Mouse (Mus musculus) small intestine, adult 2 months (tissue): ENCODE measurements at regions not wholly inside any gene's neighbourhood (a gene's known extent, or its start where the extent isn't known, plus 50 kb on each side); places are given as distances from the start of the nearest gene placed in this dataset.

Experiments
- H3K27ac ChIP-seq: fragments of 200-500 bp; 2 replicates; pipeline ENCODE4 v1.5.1; 2012; ENCODE audit warnings: low read depth, low read length, control low read depth, inconsistent platforms; ENCODE audit not compliant: insufficient read depth
- H3K27me3 ChIP-seq: fragments of 200-500 bp; 2 replicates; pipeline ENCODE4 v1.6.1; 2012; ENCODE audit warnings: mild to moderate bottlenecking, moderate library complexity, low read length, inconsistent platforms; ENCODE audit not compliant: control insufficient read depth, insufficient read depth
- H3K36me3 ChIP-seq: fragments of 200-500 bp; 2 replicates; pipeline ENCODE4 v1.6.1; 2012; ENCODE audit warnings: mild to moderate bottlenecking, low read length, control low read depth, inconsistent platforms; ENCODE audit not compliant: control insufficient read depth, insufficient read depth
- H3K4me1 ChIP-seq: fragments of 200-500 bp; 2 replicates; pipeline ENCODE4 v1.6.1; 2012; ENCODE audit warnings: low read length, inconsistent platforms, mixed read lengths; ENCODE audit not compliant: control insufficient read depth, insufficient read depth, insufficient read length
- H3K4me3 ChIP-seq: fragments of 200-500 bp; 2 replicates; pipeline ENCODE4 v1.5.1; 2012; ENCODE audit warnings: low read depth, mild to moderate bottlenecking, control low read depth, inconsistent platforms, low read length, moderate library complexity
- CTCF ChIP-seq: fragments of 200-500 bp; IDR thresholded peaks from 2 replicates; pipeline ENCODE4 v1.5.1; 2012; ENCODE audit warnings: low read depth, mild to moderate bottlenecking, control low read depth, inconsistent platforms, low read length, moderate library complexity, mixed read lengths; ENCODE audit not compliant: insufficient replicate concordance, insufficient read length; ENCODE audit errors: extremely low read depth
- POLR2A ChIP-seq: fragments of 200-500 bp; IDR thresholded peaks from 2 replicates; pipeline ENCODE4 v1.6.1; 2012; ENCODE audit warnings: low read depth, mild to moderate bottlenecking, control low read depth, inconsistent platforms, low read length, moderate library complexity
- WGBS: fragments of 180-500 bp; shearing (Covaris S2); methylation state at CpG from one replicate; pipeline ENCODE4 v1.1.7; 2018; 5-methylcytosine and 5-hydroxymethylcytosine counted together

DNA sequence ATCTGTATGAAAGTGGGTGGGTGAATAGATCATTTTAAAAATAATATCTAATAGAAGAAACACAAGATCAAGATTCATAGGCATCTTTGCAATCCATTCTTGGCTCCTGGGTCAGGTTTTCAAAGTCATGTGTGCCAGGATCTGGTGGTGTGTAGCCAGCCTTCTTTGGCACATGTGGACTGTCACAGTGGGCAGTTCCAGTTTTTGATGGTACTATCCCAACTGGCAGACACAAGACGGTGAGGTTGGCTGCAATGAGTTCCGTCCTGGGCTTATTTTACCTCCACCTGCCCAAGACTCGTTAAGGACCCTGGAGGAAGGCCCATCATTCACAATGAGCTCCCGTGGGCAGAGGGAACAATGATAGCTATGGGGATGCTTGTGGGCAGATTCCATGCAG, 435.1 kb upstream of the Nrp1 start:
- no peak overlapping the region for H3K4me3 ChIP-seq
- no peak for TF ChIP-seq CTCF
- TF ChIP-seq POLR2A: no peak
- H3K27ac ChIP-seq: no peak overlapping the region
- no peaks in the 10 kb centered on the region for H3K4me1 ChIP-seq
- no peaks in the 10 kb centered on the region for H3K27me3 ChIP-seq
- H3K36me3 ChIP-seq: no peaks in the 10 kb centered on the region
- 85% methylated on average over 4 of the region's 4 CpGs for WGBS

DNA sequence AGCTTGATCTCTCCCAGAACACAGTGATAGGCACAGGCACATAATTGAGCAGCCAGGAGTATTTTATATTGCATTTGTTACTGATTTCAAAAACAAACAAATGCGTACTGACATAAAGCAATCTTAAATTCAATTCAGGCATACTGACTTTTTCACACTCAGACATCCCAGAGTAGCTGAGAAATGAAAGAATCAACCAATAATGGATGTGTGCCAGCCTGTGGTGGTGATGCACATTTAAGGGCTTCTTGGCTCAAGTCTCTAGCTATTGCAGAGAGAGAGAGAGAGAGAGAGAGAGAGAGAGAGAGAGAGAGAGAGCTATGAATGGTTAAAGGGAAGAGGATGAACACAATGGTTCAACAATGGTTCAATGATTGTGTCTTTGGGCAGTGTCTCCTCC, 426.1 kb upstream of the Nrp1 start:
- WGBS: 69% methylated on average over 1 of the region's 1 CpGs
- H3K4me1 ChIP-seq: no peaks in the 10 kb centered on the region
- H3K4me3 ChIP-seq: no peak overlapping the region
- H3K27ac ChIP-seq: no peak overlapping the region
- no peaks in the 10 kb centered on the region for H3K36me3 ChIP-seq
- TF ChIP-seq CTCF (no peak), POLR2A (no peak)
- no peaks in the 10 kb centered on the region for H3K27me3 ChIP-seq

DNA sequence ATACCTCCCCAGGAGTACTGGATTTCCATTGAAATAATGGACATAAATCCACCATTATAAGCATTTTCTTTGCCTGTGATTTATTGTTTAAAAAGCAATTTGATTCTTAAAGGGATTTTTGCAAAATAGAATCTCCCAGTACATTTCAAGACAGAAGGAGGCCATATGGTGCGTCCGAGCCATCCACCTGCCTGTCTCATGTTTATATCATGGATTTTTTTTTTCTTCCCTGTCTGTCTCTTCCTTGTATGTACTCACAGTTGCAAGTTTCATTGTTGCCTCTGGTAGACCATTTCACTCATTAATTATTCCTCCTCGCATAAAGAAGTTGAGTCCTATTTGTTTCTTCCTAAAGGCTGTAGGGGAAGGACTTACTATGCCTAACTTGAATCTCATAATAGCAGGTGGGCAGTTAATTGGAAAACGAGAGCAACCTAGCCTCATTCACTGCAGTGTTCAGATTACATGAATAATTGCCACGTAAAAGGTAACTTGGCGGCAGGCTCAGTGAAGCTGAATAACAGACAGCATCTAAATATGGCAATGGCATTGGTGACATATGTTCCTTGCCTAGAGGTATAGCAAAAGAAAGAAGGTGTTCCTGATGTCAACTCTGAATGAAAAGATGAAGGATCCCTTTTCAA, 421.5 kb upstream of the Nrp1 start:
- no peaks in the 10 kb centered on the region for H3K4me1 ChIP-seq

DNA sequence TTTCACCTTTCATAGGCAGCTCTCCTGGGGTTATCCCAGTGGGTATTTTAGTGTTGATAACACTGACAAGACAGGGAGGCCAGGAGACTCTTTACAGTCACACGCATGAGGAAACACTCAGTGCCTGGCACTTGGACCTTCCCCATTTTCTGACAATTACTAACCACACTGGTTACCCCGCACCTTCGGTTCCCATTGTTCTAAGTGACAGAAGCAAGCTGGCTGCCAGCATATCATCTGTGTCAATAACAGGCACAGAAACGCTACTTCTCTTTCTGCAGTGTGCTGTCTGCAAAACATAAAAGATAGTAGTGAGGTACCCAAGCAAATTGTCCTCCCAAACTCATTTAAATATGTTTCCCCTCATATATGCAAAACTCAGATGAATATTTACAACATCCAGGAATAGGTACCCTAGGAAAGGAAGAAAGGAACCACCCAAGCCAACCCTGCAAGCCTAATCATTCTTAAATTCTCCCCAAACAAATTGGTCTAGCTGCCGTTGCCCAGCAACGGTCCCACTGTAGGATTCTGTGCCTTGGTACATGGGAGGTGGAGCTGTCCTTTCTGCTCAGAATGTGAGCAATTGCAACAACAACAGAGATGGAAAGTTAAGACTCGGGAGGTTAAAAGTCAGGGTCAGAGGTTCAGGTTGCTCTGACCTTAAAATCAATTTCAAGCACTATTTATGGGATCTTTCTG, 419.0 kb upstream of the Nrp1 start:
- no peaks in the 10 kb centered on the region for H3K4me1 ChIP-seq
- TF ChIP-seq CTCF (no peak), POLR2A (no peak)
- no peaks in the 10 kb centered on the region for H3K36me3 ChIP-seq
- 30% methylated on average over 7 of the region's 7 CpGs for WGBS
- H3K27ac ChIP-seq: no peak overlapping the region
- H3K27me3 ChIP-seq: no peaks in the 10 kb centered on the region
- H3K4me3 ChIP-seq: no peak overlapping the region

More for the DNA sequence above, 421.5 kb upstream of the Nrp1 start:
- no peak overlapping the region for H3K4me3 ChIP-seq
- TF ChIP-seq POLR2A (no peak), CTCF (no peak)
- no peak overlapping the region for H3K27ac ChIP-seq
- H3K36me3 ChIP-seq: no peaks in the 10 kb centered on the region
- WGBS: 86% methylated on average over 6 of the region's 6 CpGs
- no peaks in the 10 kb centered on the region for H3K27me3 ChIP-seq

DNA sequence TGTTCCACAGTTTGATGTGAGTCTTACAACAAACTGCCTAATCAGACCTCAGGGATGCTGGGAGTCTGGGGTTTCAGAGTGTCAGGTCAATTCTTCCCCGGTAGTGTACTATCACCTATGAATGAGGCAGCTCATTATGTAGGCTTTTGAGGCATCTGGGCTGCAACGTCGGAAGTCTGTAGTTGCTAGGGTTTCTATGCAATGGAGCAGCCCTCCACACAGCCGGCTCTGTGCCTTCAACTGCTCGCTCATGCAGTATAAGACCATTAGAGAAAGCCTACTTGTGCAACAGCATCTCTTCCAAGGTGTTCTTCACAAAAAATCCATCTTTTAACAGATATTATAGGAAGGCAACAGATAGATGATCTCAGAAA, 418.4 kb upstream of the Nrp1 start:
- no peaks in the 10 kb centered on the region for H3K27me3 ChIP-seq
- no peaks in the 10 kb centered on the region for H3K4me1 ChIP-seq
- H3K27ac ChIP-seq: no peak overlapping the region
- H3K4me3 ChIP-seq: no peak overlapping the region
- 49% methylated on average over 5 of the region's 5 CpGs for WGBS
- no peak for TF ChIP-seq POLR2A
- no peak for TF ChIP-seq CTCF
- H3K36me3 ChIP-seq: no peaks in the 10 kb centered on the region

DNA sequence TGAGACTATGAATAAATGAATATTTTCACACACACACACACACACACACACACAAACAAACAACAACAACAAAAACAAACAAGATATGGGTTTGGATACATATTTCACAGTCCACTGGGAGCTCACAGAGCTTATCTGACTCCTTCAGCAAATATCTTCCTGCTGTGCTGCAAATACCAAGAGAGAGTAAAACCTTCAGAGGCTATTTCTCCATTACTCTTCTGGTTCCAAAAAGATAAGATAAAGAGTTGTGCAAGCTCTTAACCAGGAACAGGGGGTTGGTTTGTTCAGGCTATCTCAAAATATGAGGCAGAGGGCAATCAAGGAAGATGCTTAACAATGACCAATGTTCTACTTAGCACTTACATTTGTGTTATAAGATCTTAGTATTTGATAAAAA, 416.1 kb upstream of the Nrp1 start:
- Histone ChIP-seq H3K27me3 (no peaks in the 10 kb centered on the region), H3K4me3 (no peak overlapping the region), H3K27ac (no peak overlapping the region), H3K4me1 (no peaks in the 10 kb centered on the region), H3K36me3 (no peaks in the 10 kb centered on the region)
- TF ChIP-seq CTCF (no peak), POLR2A (no peak)

DNA sequence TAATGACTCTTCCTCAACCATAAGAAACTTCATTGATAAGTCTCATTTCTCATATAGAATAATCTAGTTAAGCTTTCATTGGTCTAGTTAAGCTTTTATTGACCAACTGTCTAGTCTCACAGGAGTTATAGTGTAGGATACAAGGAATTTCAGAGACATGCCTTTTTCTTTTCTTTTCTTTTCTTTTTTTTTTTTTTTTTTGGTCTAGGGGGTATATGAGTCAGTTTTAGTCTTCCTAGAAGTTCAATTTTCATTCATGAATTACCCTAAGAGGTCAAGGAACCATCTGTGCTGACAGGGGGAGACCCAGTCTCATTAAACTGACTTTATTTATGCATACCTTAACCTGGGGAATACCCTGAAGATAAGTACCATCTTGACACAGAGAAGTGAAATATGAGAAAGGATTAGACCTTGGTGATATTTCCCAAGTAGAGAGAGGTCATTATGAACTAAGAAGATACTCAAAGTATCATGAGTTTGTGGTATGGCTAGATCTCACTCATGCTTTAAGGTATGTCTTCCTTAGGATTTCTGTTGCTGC, 413.4 kb upstream of the Nrp1 start:
- H3K4me1 ChIP-seq: no peaks in the 10 kb centered on the region
- no peak overlapping the region for H3K27ac ChIP-seq
- no peaks in the 10 kb centered on the region for H3K36me3 ChIP-seq
- H3K27me3 ChIP-seq: no peaks in the 10 kb centered on the region
- TF ChIP-seq POLR2A (no peak), CTCF (no peak)
- no peak overlapping the region for H3K4me3 ChIP-seq
